Mouse (Mus musculus) olfactory bulb, adult 2 months (tissue): ENCODE data around the gene Myl6. TPM values are rescaled to one million over a fixed set of nuclear protein-coding genes. Genes with fewer than 3 reads are reported as not detected.
A peak's percentile ranks its signal among the peaks of the same experiment; 100 is the strongest.

Experiments
- H3K27ac ChIP-seq: fragments of 200-500 bp; 2 replicates; pipeline ENCODE4 v1.5.1; 2012; ENCODE audit warnings: low read depth, low read length; ENCODE audit not compliant: insufficient read depth
- H3K4me1 ChIP-seq: fragments of 200-500 bp; 2 replicates; pipeline ENCODE4 v1.6.1; 2012; ENCODE audit warnings: low read length; ENCODE audit not compliant: control insufficient read depth, insufficient read depth
- H3K4me3 ChIP-seq: fragments of 200-500 bp; 2 replicates; pipeline ENCODE4 v1.5.1; 2012; ENCODE audit warnings: mild to moderate bottlenecking, low read depth, low read length, moderate library complexity; ENCODE audit not compliant: insufficient read depth
- CTCF ChIP-seq: fragments of 200-500 bp; IDR thresholded peaks from 2 replicates; pipeline ENCODE4 v1.5.1; 2012; ENCODE audit warnings: low read depth, mild to moderate bottlenecking, low read length, moderate library complexity; ENCODE audit not compliant: insufficient read depth
- POLR2A ChIP-seq: fragments of 200-500 bp; IDR thresholded peaks from 2 replicates; pipeline ENCODE4 v1.6.1; 2012; ENCODE audit warnings: mild to moderate bottlenecking, low read depth, low read length, moderate library complexity; ENCODE audit not compliant: insufficient read depth
- WGBS: fragments of 180-500 bp; shearing (Covaris S2); methylation state at CpG from one replicate; pipeline ENCODE4 v1.1.7; 2018; 5-methylcytosine and 5-hydroxymethylcytosine counted together
- polyA plus RNA-seq: library from polyadenylated mRNA; stranded (reverse); fragments of >200 nt; gene quantifications from 2 replicates; pipeline ENCODE4 v1.2.4, GENCODE M21; 2012; ENCODE audit warnings: low replicate concordance; ENCODE audit not compliant: missing spikeins, insufficient read depth, insufficient read length

The Myl6 gene
- polyA plus RNA-seq, 1 experiment = not detected

- 11% methylated on average over 12 of the region's 12 CpGs for WGBS
- Histone ChIP-seq H3K4me1 (peaks cover 47% of the 10 kb centered on the region), H3K27ac (peak overlapping the region; percentile 78), H3K4me3 (peak overlapping the region; percentile 75)
- TF ChIP-seq POLR2A (no peak), CTCF (no peak)
These were observed 1.2 kb downstream of the Myl6 start for GRCm38 (mm10) chr10:128492633-128493311.

DNA sequence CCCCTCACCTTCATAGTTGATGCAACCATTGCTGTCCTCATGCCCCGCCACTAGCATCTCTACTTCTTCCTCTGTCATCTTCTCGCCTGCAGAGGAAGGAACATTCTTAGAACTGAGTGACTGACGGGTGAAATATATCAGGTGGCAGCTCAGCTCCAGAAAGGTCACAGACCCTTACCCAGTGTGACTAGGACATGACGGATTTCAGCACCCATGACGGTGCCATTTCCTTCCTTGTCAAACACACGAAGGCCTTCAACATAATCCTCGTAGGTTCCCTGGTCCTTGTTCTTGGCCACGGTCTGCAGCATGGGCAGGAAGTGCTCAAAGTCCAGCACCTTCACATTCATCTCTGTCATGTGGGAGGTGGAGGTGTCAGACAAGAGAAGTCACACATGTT, 1.9 kb downstream of the Myl6 start:
- peaks cover 48% of the 10 kb centered on the region for H3K4me1 ChIP-seq
- whole genome bisulfite sequencing = 52% methylated on average over 8 of the region's 8 CpGs
- H3K4me3 ChIP-seq = peak overlapping the region; percentile 75
- H3K27ac ChIP-seq = 0 out of 2 replicates have a peak overlapping the region, but pooled peaks have one; percentile 78

GRCm38 (mm10) chr10:128491495-128491894, 2.5 kb downstream of the Myl6 start:
- Histone ChIP-seq H3K27ac (no peak overlapping the region), H3K4me1 (peaks cover 42% of the 10 kb centered on the region), H3K4me3 (peak overlapping the region; percentile 4; the same call in 1 of the 2 replicates)
- TF ChIP-seq CTCF = no peak
- TF ChIP-seq POLR2A = no peak
- 55% methylated on average over 6 of the region's 6 CpGs for WGBS

DNA sequence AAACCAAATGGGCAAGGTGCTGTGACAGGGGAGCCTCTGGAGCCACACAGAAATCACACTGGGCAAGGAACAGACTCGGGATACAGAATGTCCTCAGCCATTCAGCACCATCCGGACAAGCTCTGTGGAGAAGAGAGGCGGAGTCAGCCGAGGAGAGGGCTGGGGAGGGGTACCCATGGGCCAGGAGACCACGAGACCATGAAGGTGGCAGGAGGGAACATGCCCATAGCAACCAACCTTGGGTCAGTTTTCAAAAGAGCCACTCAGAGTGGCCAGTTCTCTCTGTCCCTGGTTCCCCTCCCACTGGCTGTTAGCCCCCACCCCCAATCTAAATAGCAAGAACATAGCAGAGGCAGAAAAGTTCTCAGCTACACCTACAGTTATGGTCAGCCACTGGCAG, 3.0 kb downstream of the Myl6 start:
- Histone ChIP-seq H3K4me3 (no peak overlapping the region), H3K27ac (no peak overlapping the region), H3K4me1 (peaks cover 37% of the 10 kb centered on the region)
- WGBS = 23% methylated on average over 5 of the region's 5 CpGs
- TF ChIP-seq CTCF (no peak), POLR2A (no peak)

DNA sequence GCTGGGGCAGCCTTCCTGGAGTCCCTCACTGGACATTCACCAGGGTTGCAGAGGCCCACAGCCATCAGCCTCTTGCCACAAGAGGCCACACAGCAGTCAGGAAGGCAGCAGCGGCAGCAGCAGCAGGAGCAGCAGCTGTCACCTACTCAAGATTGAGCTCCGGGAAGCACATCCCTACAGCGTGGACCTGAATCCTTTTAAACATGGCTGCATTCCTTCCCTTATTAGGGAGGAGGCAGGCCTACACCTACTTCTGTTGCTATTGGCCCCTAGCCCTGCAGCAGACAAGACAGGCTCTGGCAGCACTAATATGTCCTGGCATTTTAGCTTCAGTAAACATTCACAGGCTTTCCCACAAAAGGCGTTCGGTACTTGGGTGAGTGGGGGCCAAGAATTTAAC, 3.7 kb downstream of the Myl6 start:
- Histone ChIP-seq H3K4me1 (peaks cover 37% of the 10 kb centered on the region), H3K4me3 (no peak overlapping the region), H3K27ac (peak overlapping the region; percentile 35; the same call in 1 of the 2 replicates)
- WGBS = 53% methylated on average over 5 of the region's 5 CpGs
- TF ChIP-seq CTCF (no peak), POLR2A (no peak)

GRCm38 (mm10) chr10:128489785-128490184, 4.2 kb downstream of the Myl6 start:
- WGBS = 38% methylated on average over 4 of the region's 4 CpGs
- peaks cover 34% of the 10 kb centered on the region for H3K4me1 ChIP-seq
- TF ChIP-seq POLR2A (no peak), CTCF (no peak)
- H3K27ac ChIP-seq = peak overlapping the region; percentile 38
- H3K4me3 ChIP-seq = no peak overlapping the region

DNA sequence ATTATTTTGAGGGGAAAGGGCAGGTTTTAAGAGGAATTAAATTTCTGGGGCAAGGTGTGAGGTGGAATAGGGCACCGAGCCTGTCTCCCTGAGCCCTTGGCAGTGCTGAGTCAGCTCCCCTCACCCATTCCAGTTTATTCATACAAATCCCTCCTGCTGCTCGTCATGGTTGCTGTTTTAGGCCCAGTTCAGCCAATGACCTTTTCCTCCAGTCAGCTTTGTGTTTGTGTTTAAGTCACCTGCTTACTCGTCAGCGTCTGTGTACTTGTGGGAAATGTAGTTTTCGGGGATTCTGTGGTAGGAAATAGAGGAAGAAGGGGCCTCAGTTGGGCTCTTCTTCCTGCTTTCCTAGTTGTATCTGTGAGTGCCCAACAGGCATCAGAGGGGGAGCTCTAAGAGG, 4.6 kb downstream of the Myl6 start:
- WGBS = 29% methylated on average over 5 of the region's 5 CpGs
- Histone ChIP-seq H3K27ac (peak overlapping the region; percentile 38; the same call in 1 of the 2 replicates), H3K4me3 (no peak overlapping the region), H3K4me1 (peaks cover 32% of the 10 kb centered on the region)
- no peak for TF ChIP-seq CTCF
- no peak for TF ChIP-seq POLR2A

DNA sequence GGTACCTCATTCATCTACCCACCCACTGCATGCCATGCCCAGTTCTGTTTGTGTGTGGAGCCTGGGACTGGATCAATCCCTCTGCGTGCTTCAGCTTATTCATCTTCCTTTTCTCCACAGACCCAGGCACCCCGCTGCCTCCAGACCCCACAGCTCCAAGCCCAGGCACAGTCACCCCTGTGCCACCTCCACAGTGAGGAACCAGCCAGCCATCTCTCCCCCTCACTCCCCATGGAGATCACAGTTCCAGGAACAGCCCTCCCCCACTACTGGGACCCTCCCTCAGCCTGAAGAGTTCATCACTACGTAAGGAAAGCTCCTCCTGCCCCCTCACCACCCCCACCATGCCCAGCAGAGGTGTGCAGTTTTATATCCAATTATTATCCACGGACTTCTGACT, 5.2 kb downstream of the Myl6 start:
- Histone ChIP-seq H3K27ac (peak overlapping the region; percentile 24; the same call in 1 of the 2 replicates), H3K4me1 (peaks cover 32% of the 10 kb centered on the region), H3K4me3 (no peak overlapping the region)
- TF ChIP-seq POLR2A (no peak), CTCF (no peak)
- 39% methylated on average over 4 of the region's 4 CpGs for WGBS

- Histone ChIP-seq H3K4me3 (no peak overlapping the region), H3K27ac (peak overlapping the region; percentile 24; the same call in 1 of the 2 replicates), H3K4me1 (peaks cover 32% of the 10 kb centered on the region)
- WGBS = 76% methylated on average over 22 of the region's 22 CpGs
- no peak for TF ChIP-seq CTCF
- no peak for TF ChIP-seq POLR2A
These were observed 5.9 kb downstream of the Myl6 start for GRCm38 (mm10) chr10:128487861-128488712.
